Mouse (Mus musculus): ENCODE data around the gene 4930590J08Rik. TPM values are rescaled to one million over a fixed set of nuclear protein-coding genes. Genes with fewer than 3 reads are reported as not detected.

4930590J08Rik gene
- total and polyA plus RNA-seq, 3 experiments, result 0.33 to 0.42 TPM; not detected in 1

DNA sequence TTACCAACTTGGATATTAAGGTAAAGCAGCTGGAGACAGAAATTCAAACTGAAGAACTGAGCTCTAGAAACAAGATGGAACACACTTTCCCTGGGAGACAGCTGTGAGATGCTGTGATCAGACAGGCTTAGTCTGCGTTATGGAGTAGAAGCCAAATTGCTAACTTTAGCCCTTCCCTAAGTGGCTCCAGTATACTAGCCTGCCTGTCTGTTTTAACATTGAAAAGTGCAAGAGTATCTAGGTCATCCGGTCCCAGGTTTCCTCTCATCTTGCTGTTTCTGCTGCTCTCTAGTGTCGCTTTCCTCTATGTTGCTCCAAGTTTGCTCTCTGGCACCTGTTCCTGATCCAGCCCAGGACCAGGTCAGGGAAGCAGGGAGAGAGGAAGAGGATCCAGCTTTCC lies 5.8 kb upstream of the 4930590J08Rik start:
- no peak overlapping the region for H3K4me3 ChIP-seq (ENCODE audit: control insufficient read depth in 1 of 2, insufficient read depth in 1 of 2, low read depth in 2 of 2, low read length in 2 of 2)
- no peaks in the 10 kb centered on the region for H3K9me3 ChIP-seq (replicated peaks; ENCODE audit: insufficient read depth, low read length)
- no peak overlapping the region for H3K9ac ChIP-seq (ENCODE audit: control insufficient read depth, low read depth, low read length, poor library complexity, severe bottlenecking)
- H3K27me3 ChIP-seq (ENCODE audit: control insufficient read depth in 1 of 2, insufficient read depth in 2 of 2, low read length in 2 of 2), result no peaks in the 10 kb centered on the region
- peaks cover 0 to 13% of the 10 kb centered on the region in 2 experiments; a peak in 2 of 4 replicates for H3K36me3 ChIP-seq (ENCODE audit: control insufficient read depth in 1 of 2, insufficient read depth in 2 of 2, low read length in 2 of 2)
- H3K27ac ChIP-seq (ENCODE audit: control insufficient read depth, low read depth, low read length), result no peak overlapping the region
- DNase-seq (ENCODE audit: low read depth, low spot score), result no peak
- H3K4me1 ChIP-seq (ENCODE audit: control insufficient read depth in 1 of 2, insufficient read depth in 2 of 2, low read length in 2 of 2), result no peaks in the 10 kb centered on the region
- no peaks in the 10 kb centered on the region for H3K79me2 ChIP-seq (ENCODE audit: control insufficient read depth, insufficient read depth, low read length, poor library complexity)
- TF ChIP-seq NELFE (IDR thresholded peaks at IDR 0.05; ENCODE audit: low read depth, low read length) (no peak), JUND (IDR thresholded peaks at IDR 0.05; ENCODE audit: low read depth, low read length) (no peak), TBP (IDR thresholded peaks at IDR 0.05; ENCODE audit: low read depth, low read length) (no peak), ELF1 (IDR thresholded peaks at IDR 0.05; ENCODE audit: low read depth, low read length) (no peak), MAX (IDR thresholded peaks at IDR 0.05; ENCODE audit: low read length) (no peak), BHLHE40 (IDR thresholded peaks at IDR 0.05; ENCODE audit: borderline replicate concordance, low read depth, low read length) (no peak), RCOR1 (IDR thresholded peaks at IDR 0.05; ENCODE audit: low read depth, low read length) (no peak)

DNA sequence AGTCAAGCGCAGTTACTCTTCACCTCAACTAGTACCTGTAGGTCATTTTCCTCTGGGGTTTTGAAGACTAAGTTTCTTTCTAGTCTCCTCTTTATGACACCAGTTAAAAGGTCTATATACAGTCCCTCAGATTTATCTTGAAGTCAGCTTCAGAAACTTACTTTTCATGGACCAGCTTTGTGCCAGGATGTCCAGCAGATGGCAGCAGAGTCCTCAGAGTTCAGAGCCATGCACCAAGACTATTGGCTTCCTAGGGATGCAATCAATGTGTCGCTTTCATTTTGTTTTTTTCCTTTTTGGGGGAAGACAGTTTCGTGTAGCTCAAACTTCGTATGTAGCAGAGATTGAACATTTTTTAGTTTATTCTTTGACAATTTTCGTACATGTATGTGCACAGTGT lies 1.1 kb upstream of the 4930590J08Rik start:
- no peak overlapping the region for H3K9ac ChIP-seq (ENCODE audit: control insufficient read depth, low read depth, low read length, poor library complexity, severe bottlenecking)
- H3K4me3 ChIP-seq (ENCODE audit: control insufficient read depth in 1 of 2, insufficient read depth in 1 of 2, low read depth in 2 of 2, low read length in 2 of 2), result no peak overlapping the region
- no peaks in the 10 kb centered on the region for H3K9me3 ChIP-seq (replicated peaks; ENCODE audit: insufficient read depth, low read length)
- no peaks in the 10 kb centered on the region for H3K4me1 ChIP-seq (ENCODE audit: control insufficient read depth in 1 of 2, insufficient read depth in 2 of 2, low read length in 2 of 2)
- no peak for TF ChIP-seq USF2 (IDR thresholded peaks at IDR 0.05; ENCODE audit: borderline replicate concordance in 1 of 2, insufficient read depth in 1 of 2, low read depth in 1 of 2, low read length in 2 of 2)
- no peak for TF ChIP-seq ELF1 (IDR thresholded peaks at IDR 0.05; ENCODE audit: low read depth, low read length)
- no peak for TF ChIP-seq TBP (IDR thresholded peaks at IDR 0.05; ENCODE audit: low read depth, low read length)
- TF ChIP-seq RAD21 (IDR thresholded peaks at IDR 0.05; ENCODE audit: low read depth, low read length), result peak; percentile 69
- no peak for TF ChIP-seq MYB (IDR thresholded peaks at IDR 0.05; ENCODE audit: low read depth, low read length)
- TF ChIP-seq SMC3 (IDR thresholded peaks at IDR 0.05; ENCODE audit: low read depth, low read length), result peak; percentile 83
- TF ChIP-seq CHD1 (IDR thresholded peaks at IDR 0.05; ENCODE audit: low read depth, low read length), result no peak
- TF ChIP-seq BHLHE40 (IDR thresholded peaks at IDR 0.05; ENCODE audit: borderline replicate concordance, low read depth, low read length), result no peak
- TF ChIP-seq CTCF (IDR thresholded peaks at IDR 0.05 in 2 of 3, conservative IDR thresholded peaks at IDR 0.05 in 1 of 3; ENCODE audit: control insufficient read depth in 1 of 3, insufficient read depth in 1 of 3, low read depth in 2 of 3, low read length in 3 of 3, poor library complexity in 1 of 3, severe bottlenecking in 1 of 3), result peak; percentile 79 to 87 (median 84)
- DNase-seq (ENCODE audit: low read depth, low spot score), result peak; percentile 80
- H3K27ac ChIP-seq (ENCODE audit: control insufficient read depth, low read depth, low read length), result no peak overlapping the region
- H3K27me3 ChIP-seq (ENCODE audit: control insufficient read depth in 1 of 2, insufficient read depth in 2 of 2, low read length in 2 of 2), result no peaks in the 10 kb centered on the region
- peaks cover 0 to 6% of the 10 kb centered on the region in 2 experiments; a peak in 1 of 4 replicates for H3K36me3 ChIP-seq (ENCODE audit: control insufficient read depth in 1 of 2, insufficient read depth in 2 of 2, low read length in 2 of 2)
- no peaks in the 10 kb centered on the region for H3K79me2 ChIP-seq (ENCODE audit: control insufficient read depth, insufficient read depth, low read length, poor library complexity)

DNA sequence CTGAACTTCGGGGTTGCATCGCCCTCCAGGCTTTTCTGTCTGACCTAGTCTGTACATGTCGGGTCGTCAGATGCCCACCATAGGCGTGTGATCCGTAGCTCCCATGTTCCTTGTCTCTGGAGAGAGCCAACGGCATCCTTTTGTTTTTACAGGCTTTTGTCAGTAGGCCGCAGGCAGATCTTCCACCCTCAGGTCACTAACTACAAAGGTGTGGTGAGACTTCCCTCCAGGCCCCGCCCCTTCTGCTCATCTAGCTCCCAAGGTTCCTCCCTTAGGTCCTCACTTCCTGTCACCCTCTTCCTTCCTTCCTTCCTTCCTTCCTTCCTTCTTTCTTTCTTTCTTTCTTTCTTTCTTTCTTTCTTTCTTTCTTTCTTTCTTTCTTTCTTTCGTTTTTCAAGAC lies 11.4 kb downstream of the 4930590J08Rik start:
- 0 out of 4 replicates have a peak, but pooled peaks cover 0 to 3% of the 10 kb centered on the region in 2 experiments for H3K4me1 ChIP-seq (ENCODE audit: control insufficient read depth in 1 of 2, insufficient read depth in 2 of 2, low read length in 2 of 2)
- DNase-seq (ENCODE audit: low read depth, low spot score), result no peak
- no peak for TF ChIP-seq MAFK (IDR thresholded peaks at IDR 0.05; ENCODE audit: borderline replicate concordance, low read depth, low read length)
- no peak for TF ChIP-seq CHD1 (IDR thresholded peaks at IDR 0.05; ENCODE audit: low read depth, low read length)
- no peak for TF ChIP-seq GATA1 (IDR thresholded peaks at IDR 0.05; ENCODE audit: low read depth, low read length)
- TF ChIP-seq ETS1 (IDR thresholded peaks at IDR 0.05; ENCODE audit: low read depth, low read length), result no peak
- TF ChIP-seq USF1 (IDR thresholded peaks at IDR 0.05; ENCODE audit: low read depth, low read length), result no peak
- TF ChIP-seq EP300 (IDR thresholded peaks at IDR 0.05; ENCODE audit: low read depth in 1 of 2, low read length in 2 of 2), result no peak
- no peak for TF ChIP-seq MYB (IDR thresholded peaks at IDR 0.05; ENCODE audit: low read depth, low read length)
- no peak for TF ChIP-seq GABPA (IDR thresholded peaks at IDR 0.05; ENCODE audit: low read depth, low read length)
- TF ChIP-seq POLR2AphosphoS2 (IDR thresholded peaks at IDR 0.05; ENCODE audit: low read length), result no peak
- H3K27ac ChIP-seq (ENCODE audit: control insufficient read depth, low read depth, low read length), result no peak overlapping the region
- no peak overlapping the region for H3K9ac ChIP-seq (ENCODE audit: control insufficient read depth, low read depth, low read length, poor library complexity, severe bottlenecking)
- H3K9me3 ChIP-seq (replicated peaks; ENCODE audit: insufficient read depth, low read length), result no peaks in the 10 kb centered on the region
- no peaks in the 10 kb centered on the region; a peak in 1 of 4 replicates for H3K27me3 ChIP-seq (ENCODE audit: control insufficient read depth in 1 of 2, insufficient read depth in 2 of 2, low read length in 2 of 2)
- H3K4me3 ChIP-seq (ENCODE audit: control insufficient read depth in 1 of 2, insufficient read depth in 1 of 2, low read depth in 2 of 2, low read length in 2 of 2), result no peak overlapping the region
- no peaks in the 10 kb centered on the region for H3K79me2 ChIP-seq (ENCODE audit: control insufficient read depth, insufficient read depth, low read length, poor library complexity)
- H3K36me3 ChIP-seq (ENCODE audit: control insufficient read depth in 1 of 2, insufficient read depth in 2 of 2, low read length in 2 of 2), result no peaks in the 10 kb centered on the region
